Mouse (Mus musculus) neural tube, embryonic 14.5 days (tissue): ENCODE measurements around the gene Trim14. TPM values are rescaled to one million over a fixed set of nuclear protein-coding genes. Genes with fewer than 3 reads are reported as not detected.

Experiments used
- ATAC-seq: fragments of 200-750 bp; cut with Nextera tagmentation; 2 replicates; pipeline ENCODE4 v1.8.0; 2017; ENCODE audit warnings: low read depth, mild to moderate bottlenecking, moderate TSS enrichment, moderate library complexity
- H3K27ac ChIP-seq: fragments of 300-500 bp; sonication (generic); 2 replicates; pipeline ENCODE4 v1.5.1; 2014; ENCODE audit warnings: low read depth, mild to moderate bottlenecking, control low read depth, low read length, moderate library complexity, mixed read lengths
- H3K27me3 ChIP-seq: fragments of 300-500 bp; sonication (generic); 2 replicates; pipeline ENCODE4 v1.6.1; 2014; ENCODE audit warnings: low read length; ENCODE audit not compliant: control insufficient read depth, insufficient read depth
- H3K36me3 ChIP-seq: fragments of 300-500 bp; sonication (generic); 2 replicates; pipeline ENCODE4 v1.6.1; 2014; ENCODE audit warnings: low read length, mixed read lengths; ENCODE audit not compliant: control insufficient read depth, insufficient read depth
- H3K4me1 ChIP-seq: fragments of 300-500 bp; sonication (generic); 2 replicates; pipeline ENCODE4 v1.6.1; 2014; ENCODE audit warnings: low read length; ENCODE audit not compliant: control insufficient read depth, insufficient read depth
- H3K4me2 ChIP-seq: fragments of 300-500 bp; sonication (generic); 2 replicates; pipeline ENCODE4 v1.6.1; 2014; ENCODE audit warnings: mild to moderate bottlenecking, low read depth, low read length, control low read depth
- H3K4me3 ChIP-seq: fragments of 300-500 bp; sonication (generic); 2 replicates; pipeline ENCODE4 v1.5.1; 2014; ENCODE audit warnings: low read depth, low read length, control low read depth, mixed read lengths
- H3K9ac ChIP-seq: fragments of 300-500 bp; sonication (generic); replicated peaks from 2 replicates; pipeline ENCODE4 v1.6.1; 2014; ENCODE audit warnings: low read depth, mild to moderate bottlenecking, control low read depth, low read length, mixed read lengths
- H3K9me3 ChIP-seq: fragments of 300-500 bp; sonication (generic); 2 replicates; pipeline ENCODE4 v1.6.1; 2016; ENCODE audit warnings: low read length; ENCODE audit not compliant: control insufficient read depth
- WGBS: fragments of 180-500 bp; shearing (Covaris S2); extraction: QIAGEN DNeasy Blood & Tissue Kit; methylation state at CpG from one replicate; pipeline ENCODE4 v1.1.7; 2014; 5-methylcytosine and 5-hydroxymethylcytosine counted together
- polyA plus RNA-seq: library from polyadenylated mRNA; unstranded; fragments of >200 nt; fragmentation: Nextera tagmentation; extraction: Ambion mirVana; gene quantifications from 2 replicates; pipeline ENCODE4 v1.2.1, GENCODE M21; 2014

The Trim14 gene
- polyA plus RNA-seq, 1 experiment from 2014 or later: 1.1 TPM

DNA sequence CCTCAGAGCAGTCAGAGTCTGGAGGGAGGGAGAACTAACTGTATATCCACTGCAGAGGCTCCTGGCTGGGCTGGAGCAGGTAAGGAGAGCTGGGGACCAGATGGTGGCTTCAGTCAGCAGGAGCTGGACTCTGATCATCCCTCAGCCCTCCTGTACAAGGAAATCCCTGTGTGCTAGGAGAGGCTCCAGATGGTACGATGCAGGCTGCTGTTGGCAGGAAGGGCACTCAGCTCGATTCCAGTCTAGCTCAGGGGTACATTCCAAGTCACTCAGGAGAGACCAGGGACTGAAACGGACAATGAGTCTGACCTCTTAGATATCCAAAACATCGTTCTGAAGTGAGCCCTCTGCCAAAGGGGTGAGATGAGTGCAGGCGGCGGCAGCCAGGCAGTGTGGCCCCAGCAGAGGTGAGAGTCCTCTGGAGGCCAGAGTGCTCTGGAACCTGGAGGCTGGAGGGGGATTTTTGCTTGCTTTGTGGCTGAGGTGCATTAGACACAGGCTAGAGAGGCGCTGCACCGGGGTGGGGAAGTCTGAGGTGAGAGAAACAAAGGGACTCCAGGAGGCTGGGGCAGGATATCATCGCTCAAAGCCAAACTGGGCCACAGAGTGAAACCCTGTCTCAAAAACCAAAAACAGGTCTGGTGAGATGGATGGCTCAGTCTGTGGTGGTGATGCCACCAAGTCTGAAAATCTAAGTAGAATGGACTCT lies 90.5 kb downstream of the Trim14 start:
- no peak for ATAC-seq
- Histone ChIP-seq H3K36me3 (no peaks in the 10 kb centered on the region), H3K9me3 (no peaks in the 10 kb centered on the region), H3K27me3 (no peaks in the 10 kb centered on the region), H3K9ac (no peak overlapping the region), H3K4me3 (no peak overlapping the region), H3K4me1 (no peaks in the 10 kb centered on the region), H3K4me2 (no peak overlapping the region), H3K27ac (no peak overlapping the region)
- 62% methylated on average over 9 of the region's 9 CpGs for WGBS

Other genes with a start within 250 kb of the Trim14 start
- gene Foxe1, start 192.5 kb downstream of the Trim14 start, polyA plus RNA-seq: not detected in 2 replicates
- 9.7 and 10.0 TPM in 2 replicates for gene Trmo, start 146.7 kb downstream of the Trim14 start, polyA plus RNA-seq
- 0.28 and 0.81 TPM in 2 replicates for gene Hemgn, start 122.6 kb downstream of the Trim14 start, polyA plus RNA-seq
- gene Anp32b, start 85.2 kb downstream of the Trim14 start, polyA plus RNA-seq: 50.2 and 68.5 TPM in 2 replicates
- gene Nans, start 46.9 kb downstream of the Trim14 start, polyA plus RNA-seq: 60.4 and 65.1 TPM in 2 replicates
- 7.6 and 10.9 TPM in 2 replicates for gene Coro2a, start 66.1 kb upstream of the Trim14 start, polyA plus RNA-seq
- 0.36 and 0.81 TPM in 2 replicates for gene Tbc1d2, start 114.1 kb upstream of the Trim14 start, polyA plus RNA-seq